Mouse (Mus musculus) heart, adult 2 months (tissue): ENCODE data around the gene Nmbr. TPM values are rescaled to one million over a fixed set of nuclear protein-coding genes. Genes with fewer than 3 reads are reported as not detected.

Source experiments
- DNase-seq, 2 experiments: peaks; one replicate each; pipeline ENCODE4 v3.0.0; 2021
- H3K27ac ChIP-seq: fragments of 200-600 bp; 2 replicates; pipeline ENCODE4 v1.8.1; 2022
- H3K27me3 ChIP-seq: fragments of 200-500 bp; 2 replicates; pipeline ENCODE4 v1.6.1; 2012; ENCODE audit warnings: mild to moderate bottlenecking, low read length, inconsistent platforms, mixed read lengths; ENCODE audit not compliant: control insufficient read depth, insufficient read depth
- H3K36me3 ChIP-seq: fragments of 200-500 bp; 2 replicates; pipeline ENCODE4 v1.6.1; 2012; ENCODE audit warnings: low read length, inconsistent platforms; ENCODE audit not compliant: control insufficient read depth, insufficient read depth
- H3K4me1 ChIP-seq: fragments of 200-500 bp; 2 replicates; pipeline ENCODE4 v1.6.1; 2011; ENCODE audit warnings: low read length; ENCODE audit not compliant: control insufficient read depth, insufficient read depth
- H3K4me3 ChIP-seq: fragments of 200-600 bp; 2 replicates; pipeline ENCODE4 v1.8.1; 2022
- H3K79me2 ChIP-seq: fragments of 200-500 bp; replicated peaks from 2 replicates; pipeline ENCODE4 v1.6.1; 2012; ENCODE audit warnings: mild to moderate bottlenecking, inconsistent platforms, low read length, moderate library complexity, mixed read lengths; ENCODE audit not compliant: control insufficient read depth, insufficient read depth
- H3K9ac ChIP-seq: fragments of 200-500 bp; 2 replicates; pipeline ENCODE4 v1.6.1; 2012; ENCODE audit warnings: low read depth, mild to moderate bottlenecking, control low read depth, inconsistent platforms, low read length, mixed read lengths
- CTCF ChIP-seq: fragments of 200-600 bp; IDR thresholded peaks from 2 replicates; pipeline ENCODE4 v1.8.1; 2022; ENCODE audit warnings: antibody characterized with exemption, mild to moderate bottlenecking, moderate library complexity
- EP300 ChIP-seq: fragments of 200-500 bp; IDR thresholded peaks from 2 replicates; pipeline ENCODE4 v1.6.1; 2011; ENCODE audit warnings: low read depth, low read length, control low read depth; ENCODE audit not compliant: insufficient read depth
- POLR2A ChIP-seq: fragments of 200-500 bp; IDR thresholded peaks from 2 replicates; pipeline ENCODE4 v1.6.1; 2011; ENCODE audit warnings: mild to moderate bottlenecking, low read depth, low read length, control low read depth; ENCODE audit not compliant: insufficient read depth
- WGBS: fragments of 180-500 bp; shearing (Covaris S2); methylation state at CpG from one replicate; pipeline ENCODE4 v1.1.7; 2018; 5-methylcytosine and 5-hydroxymethylcytosine counted together
- intact Hi-C: fragments of 180-260 bp; cut with DNase I; formaldehyde crosslinking; loops from one replicate; pipeline ENCODE4 v1.15.1; 2025
- long read RNA-seq: library from polyadenylated mRNA; stranded (forward); transcript quantifications from one replicate; pipeline ENCODE4 v2.0.0, GENCODE M21; 2021
- polyA plus RNA-seq: library from polyadenylated mRNA; depleted of rRNA; stranded (reverse); fragments of >200 nt; gene quantifications from 2 replicates; pipeline ENCODE4 v1.2.3, GENCODE M21; 2012; rRNA removed
- total RNA-seq, 2 experiments: library from RNA; stranded (reverse); gene quantifications; 2 replicates each; pipeline ENCODE4 v1.2.3; 2021

Gene Nmbr
- total RNA-seq: under 1 TPM in 1 of 2 experiments, not detected in 1; 0.30 TPM
- polyA plus RNA-seq: 0.44 and 0.55 TPM in 2 replicates
- long read RNA-seq: 0 reads

- TF ChIP-seq CTCF: peak; percentile 89
- TF ChIP-seq POLR2A: peak; percentile 69
- peak; percentile 96 for TF ChIP-seq EP300
- WGBS: 1% methylated on average over 50 of the region's 50 CpGs
These were observed at the start of gene Nmbr, which contains the start of gene Vta1 for GRCm38 (mm10) chr10:14705072-14706066. Gene Nmbr, plus strand, starts transcription at chr10:14705591. Gene Vta1, minus strand, starts transcription at chr10:14705560.

GRCm38 (mm10) chr10:14660875-14661274 is 44.5 kb upstream of the Nmbr start:
- intact Hi-C loops: no loop called here
- no peak overlapping the region for H3K4me3 ChIP-seq
- H3K27me3 ChIP-seq: no peaks in the 10 kb centered on the region
- 77% methylated on average over 2 of the region's 2 CpGs for WGBS
- no peak for TF ChIP-seq EP300
- no peak for TF ChIP-seq CTCF
- H3K79me2 ChIP-seq: no peaks in the 10 kb centered on the region
- no peak overlapping the region for H3K9ac ChIP-seq
- no peak overlapping the region for H3K27ac ChIP-seq
- H3K36me3 ChIP-seq: peaks cover 6% of the 10 kb centered on the region
- H3K4me1 ChIP-seq: peaks cover 2% of the 10 kb centered on the region; the same call in 1 of the 2 replicates
- peak; percentile 27 to 29 for DNase-seq

More at GRCm38 (mm10) chr10:14705072-14706066, at the start of gene Nmbr, which contains the start of gene Vta1:
- H3K36me3 ChIP-seq: peaks cover 4% of the 10 kb centered on the region
- no peaks in the 10 kb centered on the region; the same call in 1 of the 2 replicates for H3K4me1 ChIP-seq
- no peaks in the 10 kb centered on the region for H3K27me3 ChIP-seq
- H3K79me2 ChIP-seq: peaks cover 8% of the 10 kb centered on the region
- peak; percentile 98 to 99 for DNase-seq
- H3K4me3 ChIP-seq: peak within 1 kb of the TSS; percentile 99
- peak within 1 kb of the TSS; percentile 89 for H3K9ac ChIP-seq
- H3K27ac ChIP-seq: peak within 1 kb of the TSS; percentile 62
- intact Hi-C loops: loop anchor here (1.0 to 2.0 kb wide), 2 partner anchors 255 to 303 kb away; no protein-coding TSS in a partner anchor

GRCm38 (mm10) chr10:14666147-14666546 is 39.2 kb upstream of the Nmbr start:
- no peak for TF ChIP-seq POLR2A
- TF ChIP-seq EP300: no peak
- TF ChIP-seq CTCF: no peak
- Histone ChIP-seq H3K4me3 (no peak overlapping the region), H3K9ac (no peak overlapping the region), H3K36me3 (peaks cover 13% of the 10 kb centered on the region), H3K27me3 (no peaks in the 10 kb centered on the region), H3K4me1 (peaks cover 2% of the 10 kb centered on the region; the same call in 1 of the 2 replicates), H3K27ac (no peak overlapping the region), H3K79me2 (no peaks in the 10 kb centered on the region)
- no peak for DNase-seq
- intact Hi-C loops: no loop called here
- 56% methylated on average over 2 of the region's 2 CpGs for WGBS

- Histone ChIP-seq H3K9ac (no peak overlapping the region), H3K27me3 (no peaks in the 10 kb centered on the region), H3K4me1 (peaks cover 3% of the 10 kb centered on the region), H3K79me2 (0 out of 2 replicates have a peak, but pooled peaks cover 1% of the 10 kb centered on the region), H3K27ac (no peak overlapping the region), H3K4me3 (no peak overlapping the region), H3K36me3 (no peaks in the 10 kb centered on the region; the same call in 1 of the 2 replicates)
- TF ChIP-seq POLR2A: no peak
- peak; percentile 31 for TF ChIP-seq CTCF
- intact Hi-C loops: no loop called here
- DNase-seq: no peak
- 96% methylated on average over 1 of the region's 1 CpGs for WGBS
These were observed 19.7 kb upstream of the Nmbr start for GRCm38 (mm10) chr10:14685663-14686062.

- DNase-seq: no peak
- peaks cover 4% of the 10 kb centered on the region; the same call in 1 of the 2 replicates for H3K36me3 ChIP-seq
- no peak for TF ChIP-seq CTCF
- no peak for TF ChIP-seq POLR2A
- TF ChIP-seq EP300: no peak
- intact Hi-C loops: no loop called here
- no peaks in the 10 kb centered on the region for H3K27me3 ChIP-seq
- peaks cover 1% of the 10 kb centered on the region for H3K79me2 ChIP-seq
- H3K27ac ChIP-seq: no peak overlapping the region
- 78% methylated on average over 6 of the region's 6 CpGs for WGBS
- H3K9ac ChIP-seq: no peak overlapping the region
- no peak overlapping the region for H3K4me3 ChIP-seq
- peaks cover 3% of the 10 kb centered on the region for H3K4me1 ChIP-seq
These were observed 16.5 kb upstream of the Nmbr start for GRCm38 (mm10) chr10:14688785-14689442.
